Mouse (Mus musculus): Measurements from ENCODE around the gene Ssna1. TPM values are rescaled to one million over a fixed set of nuclear protein-coding genes. Genes with fewer than 3 reads are reported as not detected.
"Not testable (repeated sequence)": the region's sequence is repeated elsewhere in the genome, so short reads cannot be mapped to it uniquely, and the experiment has no call there.

Ssna1 gene
- polyA plus RNA-seq, 1 experiment, result 47.8 TPM

DNA sequence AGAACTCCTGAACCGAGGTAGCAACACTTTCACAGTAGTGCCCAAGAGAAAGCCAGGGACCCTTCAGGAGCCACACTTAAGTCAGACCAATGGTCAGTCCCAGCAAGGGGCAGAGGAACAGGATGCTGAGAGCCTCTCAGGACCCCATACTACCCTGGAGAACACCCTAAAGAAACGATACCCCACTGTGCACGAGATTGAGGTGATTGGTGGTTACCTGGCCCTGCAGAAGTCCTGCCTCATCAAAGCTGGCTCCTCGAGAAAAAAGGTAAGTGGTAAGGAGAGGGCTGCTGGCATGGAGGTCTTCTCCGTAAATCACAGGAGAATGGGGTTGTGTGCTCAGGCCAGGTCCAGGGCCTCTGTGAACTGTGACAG lies 8.0 kb downstream of the Ssna1 start:
- WGBS, result 33% methylated on average over 5 of the region's 5 CpGs
- DNase-seq (ENCODE audit: low read depth, low spot score), result no peak

DNA sequence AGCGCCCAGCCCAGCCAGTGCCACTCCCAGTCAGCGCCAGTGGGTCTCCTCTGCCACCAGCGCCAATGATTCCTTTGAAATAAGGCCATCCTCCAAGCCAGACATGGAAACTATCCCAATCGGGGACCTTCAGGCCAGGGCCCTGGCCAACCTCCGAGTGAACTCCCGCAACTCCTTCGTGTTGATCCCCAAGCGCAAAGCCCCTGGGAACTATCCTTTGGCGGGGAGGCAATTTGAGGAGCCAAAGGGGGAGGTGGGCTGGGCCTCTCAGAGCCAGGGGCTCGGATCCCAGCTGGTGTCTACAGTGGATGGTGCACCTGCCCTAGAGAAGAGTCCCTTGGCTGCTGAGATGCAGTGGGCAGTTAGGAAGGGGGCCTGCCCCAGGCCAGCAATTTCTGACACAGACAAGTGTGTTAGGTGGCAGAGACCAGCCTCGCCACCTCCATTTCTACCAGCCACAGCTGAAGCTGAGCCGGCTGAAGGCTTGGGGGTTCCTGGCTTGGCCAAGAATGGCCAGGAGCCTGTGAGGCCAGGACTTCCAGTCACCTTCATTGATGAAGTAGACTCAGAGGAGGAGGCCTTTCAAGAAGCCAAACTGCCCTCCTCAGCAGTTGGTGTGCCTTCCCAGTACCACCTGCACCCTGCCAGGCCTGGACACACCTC lies 8.5 kb downstream of the Ssna1 start:
- 13% methylated on average over 12 of the region's 12 CpGs for WGBS
- no peak for DNase-seq (ENCODE audit: low read depth, low spot score)

DNA sequence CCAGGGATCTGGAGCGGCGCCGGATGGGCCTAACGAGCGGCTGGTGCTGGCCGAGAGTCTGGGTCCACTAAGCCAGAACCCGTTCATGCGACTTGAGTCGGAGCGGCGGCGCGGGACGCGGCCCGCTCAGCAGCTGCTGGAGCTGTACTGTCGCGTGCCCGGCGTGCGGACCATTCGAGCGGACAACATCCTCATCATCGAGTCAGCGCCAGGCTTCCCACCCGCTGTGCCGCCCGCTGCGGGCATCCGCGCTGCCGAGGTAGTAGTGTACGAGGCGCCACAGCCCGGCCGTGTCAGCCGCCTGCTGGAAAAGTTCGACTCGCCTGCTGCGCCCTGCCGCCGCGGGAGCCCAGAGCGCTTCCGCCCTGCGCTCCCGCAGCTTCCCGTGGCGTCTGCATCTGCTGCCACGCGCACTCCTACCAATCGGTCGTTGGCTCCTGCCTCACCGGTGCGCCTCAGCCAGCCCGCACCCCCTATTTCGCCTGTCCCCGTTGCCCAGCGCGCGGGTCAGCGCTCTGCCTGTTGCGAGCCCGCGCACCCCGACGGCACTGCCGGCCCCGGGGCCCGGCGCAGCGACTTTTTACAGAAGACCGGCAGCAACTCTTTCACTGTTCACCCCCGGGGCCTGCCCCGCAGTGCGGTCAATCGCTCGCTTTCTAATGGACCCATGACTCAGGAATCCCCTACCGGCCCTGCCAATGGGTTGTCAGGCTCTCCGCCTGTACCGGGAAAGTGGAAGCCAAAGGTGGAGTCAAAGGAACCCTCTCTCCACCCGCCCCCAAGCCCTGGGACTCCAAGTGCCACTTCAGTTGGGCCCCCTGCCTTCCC lies 9.2 kb downstream of the Ssna1 start:
- no peak for DNase-seq (ENCODE audit: low read depth, low spot score)
- WGBS, result under 1% methylated on average over 82 of the region's 82 CpGs

DNA sequence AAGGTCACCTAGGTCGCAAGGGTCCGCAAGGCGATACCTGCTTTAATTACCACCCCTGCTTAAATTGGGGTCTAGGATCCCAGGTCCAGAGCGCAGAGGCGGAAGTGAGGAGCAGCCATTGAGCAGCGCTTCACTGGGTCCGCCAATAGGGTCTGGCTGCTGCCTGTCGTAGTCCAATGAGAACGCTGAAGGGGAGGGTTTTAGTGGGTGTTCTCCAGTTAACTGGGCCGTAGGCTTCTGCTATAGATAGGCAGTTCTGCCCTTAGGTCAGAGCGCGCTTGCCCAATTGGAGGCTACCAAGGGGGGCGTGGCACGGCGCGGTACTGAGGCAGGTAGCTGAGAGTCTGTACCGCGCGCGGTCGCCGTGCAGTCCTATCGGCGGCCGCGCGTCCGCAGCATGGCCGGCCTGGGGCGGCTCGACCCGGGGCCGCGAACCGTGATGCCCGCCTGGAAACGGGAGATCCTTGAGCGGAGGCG lies 9.9 kb downstream of the Ssna1 start, which contains the start of gene Tprn:
TSS of gene Tprn (plus strand) at position 328 of the 477 bp plus-strand sequence.
- peak; percentile 94 for DNase-seq (ENCODE audit: low read depth, low spot score)
- WGBS, result under 1% methylated on average over 39 of the region's 39 CpGs

DNA sequence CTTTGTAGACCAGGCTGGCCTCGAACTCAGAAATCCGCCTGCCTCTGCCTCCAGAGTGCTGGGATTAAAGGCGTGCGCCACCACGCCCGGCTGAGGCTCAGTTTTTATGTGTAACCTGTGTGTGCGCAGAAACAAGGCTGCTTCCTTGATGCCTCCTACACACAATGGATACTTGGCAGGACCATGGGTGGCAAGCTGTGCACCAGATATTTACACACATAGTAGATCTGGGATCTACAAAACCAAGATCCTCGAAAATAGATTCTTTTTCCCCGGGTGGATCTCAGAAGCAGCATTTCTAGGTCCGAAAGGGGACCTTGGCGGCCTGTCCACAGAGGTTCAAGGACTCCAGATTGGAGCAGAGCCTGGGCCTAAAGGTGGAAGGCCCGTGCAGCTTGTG lies 10.4 kb downstream of the Ssna1 start:
- no peak for DNase-seq (ENCODE audit: low read depth, low spot score)
- WGBS, result 31% methylated on average over 12 of the region's 12 CpGs

DNA sequence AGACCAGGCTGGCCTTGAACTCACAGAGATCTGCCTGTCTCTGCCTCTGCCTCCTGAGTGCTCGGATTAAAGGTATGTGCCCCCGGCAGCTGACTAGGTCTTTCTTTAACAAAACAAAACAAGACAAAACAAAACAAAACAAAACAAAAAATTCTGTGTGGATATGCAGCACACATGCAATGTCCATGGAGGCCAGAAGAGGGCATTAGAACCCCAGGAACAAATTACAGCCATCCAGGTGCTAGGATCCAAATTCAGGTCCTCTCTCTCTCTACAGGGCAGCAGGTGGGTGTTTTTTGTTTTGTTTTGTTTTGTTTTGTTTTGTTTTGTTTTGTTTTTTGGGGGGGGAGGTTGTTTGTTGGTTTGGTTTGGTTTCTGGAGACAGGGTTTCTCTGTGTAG lies 13.4 kb downstream of the Ssna1 start:
- DNase-seq (ENCODE audit: low read depth, low spot score), result no peak
- WGBS, result 58% methylated on average over 2 of the region's 2 CpGs

DNA sequence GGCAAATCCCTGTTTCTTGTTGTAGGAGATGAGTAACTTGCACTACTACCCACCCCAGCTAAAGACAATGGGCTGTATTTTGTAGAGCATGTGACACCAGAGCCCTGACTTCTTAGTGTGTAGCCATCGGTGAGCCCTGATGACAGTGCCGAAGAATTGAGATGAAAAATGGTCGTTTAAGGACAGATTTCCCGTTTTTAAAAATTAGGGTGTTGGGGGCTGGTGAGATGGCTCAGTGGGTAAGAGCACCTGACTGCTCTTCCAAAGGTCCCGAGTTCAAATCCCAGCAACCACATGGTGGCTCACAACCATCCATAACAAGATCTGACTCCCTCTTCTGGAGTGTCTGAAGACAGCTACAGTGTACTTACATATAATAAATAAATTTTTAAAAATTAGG lies 15.0 kb downstream of the Ssna1 start:
- WGBS, result 78% methylated on average over 5 of the region's 5 CpGs
- DNase-seq (ENCODE audit: low read depth, low spot score), result not testable (repeated sequence)

DNA sequence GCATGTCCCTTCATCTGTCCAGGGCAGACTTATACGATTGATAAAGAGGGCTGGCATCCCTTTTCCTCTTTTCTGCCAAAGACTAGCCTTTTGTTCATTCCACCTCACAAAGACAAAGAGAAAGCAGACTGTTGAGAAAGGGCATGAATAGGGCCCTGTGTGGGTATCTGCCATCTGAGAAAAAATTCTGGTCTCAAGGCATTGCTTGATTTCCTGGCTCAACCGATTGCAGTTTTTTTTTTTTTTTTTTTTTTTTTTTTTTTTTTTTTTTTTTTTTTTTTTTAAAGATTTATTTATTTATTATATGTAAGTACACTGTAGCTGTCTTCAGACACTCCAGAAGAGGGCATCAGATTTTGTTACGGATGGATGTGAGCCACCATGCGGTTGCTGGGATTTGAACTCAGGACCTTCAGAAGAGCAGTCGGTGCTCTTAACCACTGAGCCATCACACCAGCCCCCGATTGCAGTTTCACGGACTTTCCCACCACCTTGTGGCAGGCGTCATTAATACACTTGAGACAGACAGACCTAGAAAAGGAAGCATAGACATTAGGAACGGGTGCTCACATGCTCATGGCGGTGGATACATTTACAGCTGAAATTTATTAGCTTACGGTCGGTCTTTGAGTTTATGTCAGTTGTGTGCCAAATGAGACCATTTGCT lies 15.7 kb downstream of the Ssna1 start:
- not testable (repeated sequence) for DNase-seq (ENCODE audit: low read depth, low spot score)
- WGBS, result 26% methylated on average over 12 of the region's 12 CpGs

DNA sequence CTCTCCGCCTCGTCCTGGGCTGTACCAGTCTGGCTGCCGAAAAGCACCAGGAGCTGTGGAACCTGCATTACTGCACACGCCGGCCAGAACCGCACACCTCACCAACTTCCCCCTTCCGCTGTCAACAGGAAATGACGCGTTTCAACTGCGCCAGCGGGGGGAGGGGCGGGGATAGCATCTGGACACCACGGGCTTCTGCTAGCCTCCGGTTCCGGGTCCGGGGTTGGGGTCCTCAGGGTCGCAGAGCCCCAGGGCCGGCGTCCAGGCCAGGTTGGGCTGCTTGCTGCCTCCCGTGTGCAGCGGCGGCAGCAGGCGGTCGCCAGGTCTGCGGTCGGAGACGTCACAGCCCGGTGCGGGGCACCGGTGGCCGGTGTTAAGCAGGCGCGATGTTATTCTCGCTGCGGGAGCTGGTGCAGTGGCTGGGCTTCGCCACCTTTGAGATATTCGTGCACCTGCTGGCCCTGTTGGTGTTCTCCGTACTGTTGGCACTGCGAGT lies 16.9 kb downstream of the Ssna1 start, which contains the start of gene Tmem203:
TSS of gene Tmem203 (plus strand) at position 156 of the 496 bp plus-strand sequence.
- no peak for DNase-seq (ENCODE audit: low read depth, low spot score)
- WGBS, result 1% methylated on average over 39 of the region's 39 CpGs

DNA sequence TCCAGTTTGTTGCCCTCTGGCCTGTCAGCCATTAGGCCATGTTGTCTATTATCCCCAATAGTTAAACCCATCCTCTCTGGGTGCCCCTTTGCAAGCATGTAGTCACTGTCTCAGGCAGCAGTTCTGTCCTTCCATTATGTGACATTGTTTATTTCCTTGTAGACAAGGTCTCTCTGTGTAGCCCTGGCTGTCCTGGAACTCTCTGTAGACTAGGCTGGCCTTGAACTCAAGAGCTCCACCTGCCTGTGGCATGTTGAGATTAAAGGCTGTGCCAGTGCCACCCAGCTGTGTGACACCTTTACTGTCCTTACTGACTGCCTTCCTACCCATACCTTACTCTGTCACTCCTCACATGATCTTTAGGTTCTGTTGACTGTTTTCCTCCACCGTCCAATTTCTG lies 19.9 kb downstream of the Ssna1 start:
- WGBS, result 86% methylated on average over 1 of the region's 1 CpGs
- no peak for DNase-seq (ENCODE audit: low read depth, low spot score)

DNA sequence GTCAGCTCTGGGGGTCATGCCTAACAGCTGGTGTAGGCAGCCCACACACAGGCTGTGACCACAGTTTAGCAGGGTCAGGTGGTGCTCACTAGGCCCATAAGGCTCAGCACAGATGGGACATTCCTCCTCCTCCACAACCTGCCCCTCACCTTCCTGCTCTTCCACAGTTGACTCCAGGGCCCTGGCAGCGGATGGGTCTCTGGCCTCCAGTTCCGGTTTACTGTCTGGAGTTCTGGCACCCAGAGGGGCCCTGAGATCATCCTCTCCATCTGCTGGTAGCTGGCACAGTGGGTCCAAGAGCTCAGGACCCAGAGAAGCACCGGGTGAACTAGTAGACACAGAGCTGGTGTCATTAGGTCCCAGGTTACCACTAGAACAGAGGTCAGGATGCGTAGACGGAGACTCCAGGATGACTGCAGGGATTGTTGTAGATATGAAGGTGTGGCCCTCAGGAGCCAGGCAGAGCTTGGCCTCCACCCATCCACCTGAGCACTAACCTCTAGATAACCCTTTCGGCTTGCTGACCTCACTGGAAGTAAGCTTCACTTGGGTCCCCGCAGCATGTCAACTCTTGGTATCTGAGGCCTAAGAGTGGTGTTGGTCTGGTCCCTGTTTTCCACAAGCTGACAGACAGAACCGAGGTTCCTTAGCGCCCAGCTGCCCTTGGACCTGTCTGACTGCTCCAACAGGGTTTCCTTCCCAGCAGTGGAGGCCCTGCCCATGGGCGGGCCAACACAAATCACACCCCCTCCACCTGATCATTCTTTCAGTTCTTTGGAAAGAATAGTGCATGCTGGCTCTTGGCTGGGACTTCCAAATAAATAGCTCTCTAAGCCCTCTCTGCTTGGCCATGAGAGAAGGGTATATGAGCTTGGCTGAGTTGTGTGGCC lies 25.8 kb downstream of the Ssna1 start, which contains the start of gene AL732309.1:
TSS of gene AL732309.1 (minus strand) at position 681 of the 890 bp plus-strand sequence.
- no peak for DNase-seq (ENCODE audit: low read depth, low spot score)
- WGBS, result 35% methylated on average over 10 of the region's 10 CpGs

DNA sequence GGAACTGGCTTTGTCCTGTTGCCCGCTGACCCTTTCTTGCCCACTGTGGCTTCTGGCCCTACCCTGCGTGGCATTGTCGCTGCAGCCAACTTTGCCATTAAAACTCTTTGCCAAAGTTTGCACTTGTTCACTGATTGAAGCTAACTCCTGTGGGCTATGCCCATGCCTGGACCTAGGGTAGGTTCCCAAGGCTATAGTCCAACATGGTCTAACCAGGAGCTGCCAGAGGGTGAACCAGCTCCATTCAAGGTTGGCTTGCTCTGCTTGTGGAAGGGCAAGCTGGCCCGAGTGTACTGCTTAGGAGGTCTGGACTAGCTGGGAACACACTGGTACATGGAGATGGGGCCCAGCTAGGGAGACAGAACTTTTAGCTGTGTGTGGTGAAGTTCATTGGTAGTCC lies 28.1 kb downstream of the Ssna1 start:
- no peak for DNase-seq (ENCODE audit: low read depth, low spot score)
- 92% methylated on average over 4 of the region's 4 CpGs for WGBS

DNA sequence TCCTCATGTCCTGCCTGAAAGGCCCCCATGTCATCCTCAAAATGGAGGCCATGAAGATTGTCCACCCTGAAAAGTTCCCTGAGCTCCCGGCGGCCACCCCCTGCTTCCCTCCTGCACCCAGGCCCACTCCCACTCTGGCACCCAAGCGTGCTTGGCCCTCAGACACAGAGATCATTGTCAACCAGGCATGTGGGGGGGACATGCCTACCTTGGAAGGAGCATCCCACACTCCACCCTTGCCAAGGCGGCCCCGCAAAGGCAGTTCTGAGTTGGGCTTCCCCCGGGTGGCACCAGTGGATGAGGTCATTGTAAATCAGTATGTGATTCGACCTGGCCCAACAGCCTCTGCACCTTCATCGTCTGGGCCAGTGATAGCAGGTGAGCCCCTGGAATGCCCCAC lies 28.9 kb downstream of the Ssna1 start:
- 87% methylated on average over 8 of the region's 8 CpGs for WGBS
- no peak for DNase-seq (ENCODE audit: low read depth, low spot score)

DNA sequence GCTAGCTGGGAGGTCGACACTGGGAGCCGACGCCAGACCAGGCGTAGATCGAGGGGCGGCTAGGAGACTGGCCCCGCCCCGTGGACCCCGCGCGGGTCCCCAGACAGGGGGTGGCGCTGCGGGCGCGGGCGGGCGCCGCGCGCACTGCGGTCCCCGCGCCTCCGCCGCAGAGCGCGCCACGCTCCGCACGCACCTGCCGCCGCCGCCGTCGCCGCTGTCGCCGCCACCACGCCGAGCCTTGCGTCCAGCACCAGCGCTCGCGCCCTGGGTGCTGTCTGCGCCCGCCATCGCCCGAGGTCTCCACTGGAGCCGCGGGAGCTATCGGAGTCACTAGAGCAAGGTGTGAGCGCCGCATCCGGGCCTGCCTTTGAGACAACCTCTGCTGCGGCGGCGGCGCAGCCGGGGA lies 30.1 kb downstream of the Ssna1 start, which contains the start of the genes Rnf208 and Cysrt1:
TSS of gene Rnf208 (plus strand) at position 155 of the 406 bp plus-strand sequence.
TSS of gene Cysrt1 (minus strand) at position 352 of the 406 bp plus-strand sequence.
- under 1% methylated on average over 59 of the region's 59 CpGs for whole genome bisulfite sequencing
- DNase-seq (ENCODE audit: low read depth, low spot score), result no peak

DNA sequence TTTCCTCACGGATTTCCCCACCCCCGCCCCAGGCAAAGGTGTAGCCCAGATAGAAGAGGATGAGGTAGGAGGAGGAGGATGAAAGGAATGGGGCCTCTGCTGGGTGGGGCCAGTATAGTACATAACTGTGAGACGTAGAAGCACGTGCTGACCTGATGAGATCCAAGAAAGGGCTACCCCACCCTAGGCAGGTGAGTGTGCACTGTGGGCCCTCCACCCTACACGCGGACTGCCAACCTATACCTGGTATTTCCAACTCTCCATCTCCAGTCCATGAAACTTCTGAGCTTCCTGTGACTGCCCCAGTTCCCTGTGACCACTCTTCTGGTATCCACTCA lies 30.8 kb downstream of the Ssna1 start:
- 10% methylated on average over 6 of the region's 6 CpGs for WGBS
- no peak for DNase-seq (ENCODE audit: low read depth, low spot score)

DNA sequence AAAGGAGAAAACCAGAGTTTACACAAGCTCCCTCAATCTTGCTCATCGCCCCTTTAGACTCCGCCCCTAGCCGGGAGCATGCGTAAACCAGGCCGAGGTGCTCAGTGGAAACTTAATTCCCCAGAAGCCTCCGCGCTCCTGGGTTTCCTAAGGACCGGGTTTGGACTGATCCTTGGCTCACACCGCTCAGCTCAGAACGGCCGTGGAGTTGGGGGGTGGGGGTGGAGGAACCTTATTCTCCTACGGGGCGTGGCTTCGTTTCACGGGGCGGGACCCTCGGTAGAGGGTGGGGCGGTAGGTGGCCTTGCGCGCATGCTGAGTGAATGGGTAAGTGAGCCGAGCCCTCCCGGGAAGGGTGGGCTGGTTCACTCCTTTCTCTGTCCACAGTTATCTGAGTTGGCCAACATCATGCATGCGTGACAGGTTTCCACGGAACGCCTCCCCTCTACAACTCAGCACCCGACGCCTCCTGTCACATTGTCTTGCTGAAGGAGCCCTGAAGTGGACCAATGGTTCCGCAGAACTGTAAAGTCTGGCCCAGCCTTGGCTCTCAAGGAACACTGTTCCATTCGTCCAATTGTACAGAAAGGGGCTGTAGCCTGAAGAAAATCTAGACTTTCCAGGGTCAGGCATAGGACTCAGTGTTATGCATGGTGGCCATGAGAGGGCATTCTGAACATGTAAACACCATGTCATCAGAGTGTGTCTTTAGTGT lies 31.4 kb downstream of the Ssna1 start:
- WGBS, result 2% methylated on average over 29 of the region's 29 CpGs
- DNase-seq (ENCODE audit: low read depth, low spot score), result no peak

DNA sequence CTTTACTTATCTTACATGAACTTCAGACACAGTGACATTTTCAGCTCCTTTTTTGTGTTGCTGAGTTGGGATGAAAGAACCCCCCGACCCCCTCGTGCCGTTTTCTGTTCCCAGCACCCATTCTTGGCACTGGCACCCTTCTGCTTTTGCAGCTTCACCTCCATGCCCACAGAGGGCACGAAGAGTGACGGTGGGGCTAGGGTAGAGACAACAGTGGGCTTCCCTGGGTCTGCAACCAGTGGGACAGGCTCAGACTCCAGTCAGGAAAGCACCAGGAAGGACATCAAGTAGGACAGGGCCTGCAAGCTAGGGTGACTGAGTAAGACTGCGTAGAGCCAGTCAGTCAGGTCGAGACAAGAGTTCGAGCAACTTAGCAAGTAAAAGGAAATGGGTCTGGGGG lies 31.9 kb downstream of the Ssna1 start:
- DNase-seq (ENCODE audit: low read depth, low spot score), result no peak
- 68% methylated on average over 8 of the region's 8 CpGs for whole genome bisulfite sequencing

DNA sequence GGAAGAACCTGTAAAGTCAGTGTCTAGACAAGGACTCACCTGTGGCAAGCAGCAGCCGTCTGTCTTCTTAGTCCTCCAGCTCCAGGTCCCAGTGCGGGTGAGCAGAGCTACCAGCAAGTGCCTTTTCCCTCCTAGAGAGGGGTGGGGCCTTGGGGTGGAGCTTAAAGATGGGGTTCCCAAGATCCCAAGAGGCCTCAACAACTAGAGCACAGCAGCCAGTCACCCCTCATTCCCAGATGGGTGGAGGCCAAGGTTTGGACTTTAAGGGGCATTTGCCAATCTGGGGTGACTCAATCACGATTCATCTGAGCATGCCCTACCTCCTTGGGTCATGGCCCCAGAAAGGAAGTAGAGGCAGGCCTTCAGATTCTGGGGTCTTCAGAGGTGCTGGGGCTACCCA lies 32.5 kb downstream of the Ssna1 start:
- 87% methylated on average over 3 of the region's 3 CpGs for WGBS
- DNase-seq (ENCODE audit: low read depth, low spot score), result no peak

DNA sequence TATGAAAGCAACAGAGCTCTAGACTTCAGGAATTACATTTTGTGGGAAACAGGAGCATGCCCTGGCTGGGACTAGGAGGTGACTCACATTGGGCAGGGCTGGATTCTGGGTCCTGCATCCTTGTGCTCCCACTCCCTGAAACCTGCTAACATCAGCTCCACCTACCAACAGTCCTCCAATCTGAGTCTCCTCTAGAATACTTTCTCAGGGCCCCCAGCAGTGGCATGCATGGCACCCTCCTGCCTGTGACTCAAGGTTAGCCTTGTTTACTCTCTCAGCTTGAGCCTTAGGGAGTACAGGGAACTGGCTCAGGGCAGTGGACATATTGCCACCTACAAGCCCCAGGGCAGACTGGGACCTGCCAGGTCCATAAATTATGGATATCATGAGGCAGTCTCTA lies 34.1 kb downstream of the Ssna1 start:
- no peak for DNase-seq (ENCODE audit: low read depth, low spot score)

Data from large intestine, adult 2 months (tissue).